21 mouse cellular contexts compared by ENCODE assay signal in the genomic region with DNA sequence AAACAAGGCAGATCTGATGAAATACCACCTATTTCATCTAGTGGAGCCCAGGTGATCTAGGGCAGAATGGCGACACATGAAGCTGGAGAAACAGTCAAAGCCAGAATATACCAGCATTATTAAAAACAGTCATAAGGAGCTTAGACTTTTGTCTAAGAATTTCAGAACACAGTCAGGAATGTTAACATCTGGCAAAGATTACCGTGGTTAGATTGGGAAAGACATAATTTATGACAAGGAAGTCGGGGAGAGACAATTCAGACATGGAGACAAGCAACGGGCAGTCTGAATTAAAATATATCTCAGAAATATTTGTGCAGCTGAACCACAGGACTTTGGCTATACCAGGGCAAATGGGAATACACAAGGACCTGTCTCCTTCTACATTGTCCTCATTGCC.
DNase-seq lines count a peak whose midpoint lies in the region; ATAC-seq and TF ChIP-seq lines count a peak whose summit lies in the region.
"Had no signal": no experiment of that assay in that cellular context is flagged by ENCODE, and none has a peak within 500 bp of the region (broad histone marks: within the 10 kb centered on the region; RNA-seq: fewer than 3 reads in every experiment).

No protein-coding gene starts in this region.

- H3K9ac ChIP-seq in embryonic facial prominence, embryonic 11.5 days (replicated peaks; ENCODE audit: low read length) = no peak overlapping the region
- H3K9ac ChIP-seq: embryonic facial prominence, embryonic 15.5 days; forebrain, embryonic 13.5 days; heart, embryonic 13.5 days; limb, embryonic 13.5 days; liver, embryonic 15.5 days; midbrain, embryonic 13.5 days; stomach, embryonic 15.5 days had no signal

- H3K27me3 ChIP-seq in C2C12 (ENCODE audit: control insufficient read depth, insufficient read depth, insufficient read length) = no peaks in the 10 kb centered on the region
- H3K27me3 ChIP-seq in embryonic facial prominence, embryonic 11.5 days (ENCODE audit: control insufficient read depth, insufficient read depth, low read length) = no peaks in the 10 kb centered on the region
- no peaks in the 10 kb centered on the region for H3K27me3 ChIP-seq in limb, embryonic 10.5 days (ENCODE audit: low read depth, poor library complexity, severe bottlenecking)
- H3K27me3 ChIP-seq: embryonic facial prominence, embryonic 15.5 days; forebrain, embryonic 13.5 days; heart, embryonic 13.5 days; limb, embryonic 13.5 days; liver, embryonic 15.5 days; midbrain, embryonic 13.5 days; stomach, embryonic 15.5 days had no signal

- no peak for TF ChIP-seq CTCF in C2C12 (IDR thresholded peaks at IDR 0.05; ENCODE audit: control insufficient read depth, insufficient read depth, insufficient read length)

- no peak for ATAC-seq in embryonic facial prominence, embryonic 11.5 days (replicated peaks; ENCODE audit: insufficient number of reproducible peaks, low FRiP score, low TSS enrichment, low read depth)
- ATAC-seq in activated CD4-positive, CD25-positive, alpha-beta regulatory T cell, adult 4 months = no peak
- ATAC-seq: forebrain, embryonic 13.5 days; hindbrain, postnatal 0 days; midbrain, embryonic 13.5 days had no signal

- H3K9me3 ChIP-seq in embryonic facial prominence, embryonic 11.5 days (replicated peaks; ENCODE audit: control insufficient read depth, low read length) = no peaks in the 10 kb centered on the region
- H3K9me3 ChIP-seq in limb, embryonic 10.5 days (replicated peaks) = no peaks in the 10 kb centered on the region
- H3K9me3 ChIP-seq: embryonic facial prominence, embryonic 15.5 days; forebrain, embryonic 13.5 days; heart, embryonic 13.5 days; limb, embryonic 13.5 days; liver, embryonic 15.5 days; midbrain, embryonic 13.5 days; stomach, embryonic 15.5 days had no signal

- H3K4me3 ChIP-seq in C2C12 (ENCODE audit: insufficient read depth, poor library complexity, severe bottlenecking) = no peak overlapping the region
- no peak overlapping the region for H3K4me3 ChIP-seq in embryonic facial prominence, embryonic 11.5 days (ENCODE audit: low read depth, low read length)
- no peak overlapping the region for H3K4me3 ChIP-seq in limb, embryonic 10.5 days
- H3K4me3 ChIP-seq: embryonic facial prominence, embryonic 15.5 days; forebrain, embryonic 13.5 days; heart, embryonic 13.5 days; limb, embryonic 13.5 days; liver, embryonic 15.5 days; midbrain, embryonic 13.5 days; stomach, embryonic 15.5 days had no signal

- H3K27ac ChIP-seq in embryonic facial prominence, embryonic 11.5 days (replicated peaks; ENCODE audit: low read depth, low read length) = no peak overlapping the region
- peak overlapping the region; percentile 64 for H3K27ac ChIP-seq in limb, embryonic 10.5 days
- H3K27ac ChIP-seq: embryonic facial prominence, embryonic 15.5 days; forebrain, embryonic 13.5 days; heart, embryonic 13.5 days; hindbrain, postnatal 0 days; limb, embryonic 13.5 days; liver, embryonic 15.5 days; midbrain, embryonic 13.5 days; stomach, embryonic 15.5 days had no signal

- WGBS in embryonic facial prominence, embryonic 11.5 days = 39% methylated on average over 4 of the region's 4 CpGs
- 16% methylated on average over 4 of the region's 4 CpGs for WGBS in limb, embryonic 10.5 days

- DNase-seq in 3134 (ENCODE audit: extremely low read depth, insufficient read length, low spot score) = peak; percentile 32
- peak; percentile 72 for DNase-seq in embryonic facial prominence, embryonic 11.5 days (ENCODE audit: low spot score)
- no peak for DNase-seq in limb, embryonic 10.5 days (ENCODE audit: low spot score)
- no peak for DNase-seq in heart, adult 9 months (ENCODE audit: low spot score in 2 of 2)
- DNase-seq in thymus, postnatal 36 days = no peak
- DNase-seq: adrenal gland, postnatal 36 days; cerebellum, adult 9-10 months; heart, postnatal 36 days; kidney, adult 18-20 months; kidney, postnatal 25 days; retina, postnatal 1 day had no signal

- no peaks in the 10 kb centered on the region for H3K79me3 ChIP-seq in C2C12 (ENCODE audit: low read depth)

- H3ac ChIP-seq in C2C12 (ENCODE audit: control insufficient read depth, insufficient read length, low read depth) = no peak overlapping the region

- no peaks in the 10 kb centered on the region for H3K79me2 ChIP-seq in C2C12 (ENCODE audit: control insufficient read depth, insufficient read depth)

- no peak overlapping the region for H3K4me2 ChIP-seq in embryonic facial prominence, embryonic 11.5 days (ENCODE audit: low read depth, low read length)
- H3K4me2 ChIP-seq: embryonic facial prominence, embryonic 15.5 days; forebrain, embryonic 13.5 days; heart, embryonic 13.5 days; limb, embryonic 13.5 days; liver, embryonic 15.5 days; midbrain, embryonic 13.5 days; stomach, embryonic 15.5 days had no signal

- H3K4me1 ChIP-seq in embryonic facial prominence, embryonic 11.5 days (ENCODE audit: control insufficient read depth, insufficient read depth, low read length) = no peaks in the 10 kb centered on the region
- peaks cover 20% of the 10 kb centered on the region for H3K4me1 ChIP-seq in limb, embryonic 10.5 days
- H3K4me1 ChIP-seq: forebrain, embryonic 13.5 days; liver, embryonic 15.5 days; midbrain, embryonic 13.5 days; stomach, embryonic 15.5 days had no signal

- no peaks in the 10 kb centered on the region for H3K36me3 ChIP-seq in C2C12 (ENCODE audit: control insufficient read depth, insufficient read depth)
- no peaks in the 10 kb centered on the region for H3K36me3 ChIP-seq in embryonic facial prominence, embryonic 11.5 days (replicated peaks; ENCODE audit: control insufficient read depth, insufficient read depth, low read depth, low read length)
- H3K36me3 ChIP-seq in limb, embryonic 10.5 days = no peaks in the 10 kb centered on the region
- H3K36me3 ChIP-seq: embryonic facial prominence, embryonic 15.5 days; heart, embryonic 13.5 days; limb, embryonic 13.5 days; liver, embryonic 15.5 days; midbrain, embryonic 13.5 days; stomach, embryonic 15.5 days had no signal

TF ChIP-seq in C2C12, 6 proteins besides CTCF, POLR2A, EP300 and RAD21:
- TF ChIP-seq FOSL1 (IDR thresholded peaks at IDR 0.05; ENCODE audit: insufficient read depth, low read length, poor library complexity, severe bottlenecking) (no peak), CEBPB (IDR thresholded peaks at IDR 0.05; ENCODE audit: low read depth) (peak; percentile 90)
TF ChIP-seq in C2C12: peak in this region for 1.

Comparison
In these comparisons a context has a peak if more than half of its experiments do, and no peak if none do; other contexts are left out.
1. DNase-seq: peak in 3134 (single experiment) and embryonic facial prominence, embryonic 11.5 days (single experiment); none in limb, embryonic 10.5 days (single experiment), heart, adult 9 months (0 of 2) and thymus, postnatal 36 days (0 of 2).